Mouse (Mus musculus) left cerebral cortex, adult 8-10 months (tissue): ENCODE measurements around the gene Slc6a19. TPM values are rescaled to one million over a fixed set of nuclear protein-coding genes. Genes with fewer than 3 reads are reported as not detected.
"Not testable (repeated sequence)": the region's sequence is repeated elsewhere in the genome, so short reads cannot be mapped to it uniquely, and the experiment has no call there.

Source experiments
- DNase-seq, 2 experiments: peaks; one replicate each; pipeline ENCODE4 v3.0.0; 2022; ENCODE audit warnings: low spot score in 2 of 2
- total RNA-seq, 4 experiments: library from RNA; stranded (reverse); gene quantifications; 2 replicates each; pipeline ENCODE4 v1.2.4; 2022

The Slc6a19 gene
- total RNA-seq, 4 experiments from 2014 or later, result 0.17 to 0.18 TPM; not detected in 2

DNA sequence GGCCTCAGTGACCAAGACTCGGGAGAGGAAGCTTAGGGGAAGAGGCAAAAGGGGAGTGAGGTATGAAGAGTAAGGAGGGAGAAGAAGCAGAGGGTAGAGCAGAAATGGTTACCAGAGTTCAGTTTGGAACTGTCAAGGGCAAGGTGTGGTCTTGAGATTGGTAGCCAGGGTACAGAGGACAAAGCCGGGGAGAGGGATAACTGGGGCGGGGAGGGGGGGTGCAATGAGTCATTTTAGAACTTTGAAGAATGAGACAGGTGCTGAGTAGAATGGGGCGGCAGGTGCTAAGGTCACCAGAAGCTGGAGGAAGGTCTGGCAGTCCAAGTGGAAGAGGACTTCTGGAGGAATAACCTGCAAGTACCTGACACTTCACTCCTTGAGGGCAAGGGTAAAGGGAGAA is 8.5 kb upstream of the Slc6a19 start:
- DNase-seq, result no peak

DNA sequence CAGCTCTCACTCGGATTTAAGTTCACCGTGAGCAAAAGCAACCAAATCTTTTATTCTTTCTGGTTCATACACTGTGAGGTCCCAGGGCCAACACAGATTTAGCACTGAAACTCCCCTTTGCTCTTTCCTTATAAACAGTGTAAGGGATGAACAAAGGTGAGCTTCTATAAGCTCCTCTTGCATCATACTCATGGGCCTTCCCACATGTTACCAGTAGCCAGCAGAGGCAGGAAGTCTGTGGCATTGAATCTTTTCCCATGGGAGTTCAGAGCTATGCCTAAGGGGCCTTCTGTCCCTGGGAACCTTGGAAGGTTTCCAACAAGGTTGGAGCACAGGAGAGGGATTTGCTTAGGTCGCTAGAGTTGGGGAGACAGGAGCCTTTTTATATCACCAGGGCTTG is 7.6 kb upstream of the Slc6a19 start:
- DNase-seq, result no peak

- DNase-seq, result no peak
Observed at GRCm38 (mm10) chr13:73711803-73712202, 7.1 kb upstream of the Slc6a19 start.

DNA sequence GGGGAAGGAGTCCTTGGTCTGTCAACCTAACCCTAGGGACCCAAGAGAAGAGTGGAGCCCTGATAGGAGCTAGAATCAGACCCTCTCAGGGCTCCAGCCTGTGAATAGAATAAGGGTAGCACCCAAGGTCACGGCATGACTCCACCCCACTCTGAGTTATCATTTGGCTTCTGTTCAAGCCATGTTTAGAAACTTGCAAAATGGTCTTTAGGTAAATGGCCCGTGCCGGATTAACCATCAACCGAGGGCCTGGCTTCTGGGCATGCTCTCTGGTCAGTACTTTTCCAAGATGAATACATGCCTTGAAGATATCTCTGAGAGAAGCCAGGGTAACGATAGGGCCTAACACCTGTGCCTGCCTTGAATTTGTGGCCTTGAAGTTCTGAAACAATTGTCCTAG is 6.6 kb upstream of the Slc6a19 start:
- no peak for DNase-seq

DNA sequence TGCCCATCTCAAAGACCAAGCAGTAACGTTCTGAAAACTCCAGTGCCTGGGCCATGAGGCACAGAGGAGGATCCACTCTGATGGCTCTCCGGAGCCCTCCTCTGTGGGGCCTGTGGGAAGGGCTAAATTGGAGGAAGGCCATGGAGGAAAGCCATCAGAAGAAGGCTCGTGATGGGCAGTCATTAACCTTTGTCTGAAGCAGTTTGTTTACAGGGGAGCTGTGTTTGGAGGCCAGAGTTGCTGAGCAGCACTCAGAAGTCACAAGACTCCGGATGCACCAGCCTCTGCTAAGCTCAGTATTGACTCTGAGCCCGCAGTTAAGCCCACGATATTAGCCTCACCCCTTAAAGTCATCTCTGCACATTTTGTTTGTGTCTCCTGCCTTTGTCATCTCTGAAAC is 4.8 kb upstream of the Slc6a19 start:
- no peak for DNase-seq

DNA sequence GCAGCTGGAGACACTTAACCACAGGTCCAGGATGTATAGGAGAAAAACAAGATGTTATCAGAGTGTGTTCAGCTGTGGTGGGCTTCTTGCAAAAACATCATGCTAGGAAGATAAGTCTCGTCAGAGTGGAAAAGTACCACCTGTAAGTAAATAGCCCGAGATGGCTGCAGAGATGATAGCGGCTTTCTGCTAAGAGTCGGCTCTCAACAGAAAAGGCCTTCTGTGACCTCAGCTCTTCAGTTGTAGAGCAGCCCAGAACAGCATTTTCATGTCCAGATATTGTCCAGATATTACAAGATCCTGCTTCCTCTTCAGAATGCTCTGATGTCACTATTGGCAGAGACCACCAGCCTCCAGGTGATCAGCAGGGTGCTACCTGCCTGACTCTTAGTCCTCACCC is 1.2 kb downstream of the Slc6a19 start:
- not testable (repeated sequence) for DNase-seq

DNA sequence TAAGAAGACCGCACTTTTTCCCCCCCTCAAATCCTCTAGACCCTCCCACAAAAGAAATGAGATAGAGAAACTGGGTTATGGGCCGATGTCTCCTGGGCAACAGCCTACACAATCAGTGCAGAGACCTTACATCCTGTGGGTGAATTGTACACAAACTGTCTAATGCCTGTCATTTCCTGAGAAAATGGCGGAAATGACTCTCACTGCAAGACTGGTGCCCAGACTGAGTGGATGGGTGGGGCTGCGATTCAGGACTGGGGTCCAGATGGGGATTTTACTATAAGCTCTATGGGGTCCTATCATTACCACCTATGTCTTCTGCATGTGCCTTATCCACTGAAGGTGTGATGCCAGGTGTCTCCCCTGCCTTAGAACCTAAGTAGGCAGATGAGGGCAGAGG is 1.9 kb downstream of the Slc6a19 start:
- DNase-seq, result no peak

- no peak for DNase-seq
Observed at GRCm38 (mm10) chr13:73701161-73701883, 3.3 kb downstream of the Slc6a19 start.

- DNase-seq, result no peak
Observed at GRCm38 (mm10) chr13:73700554-73700953, 4.1 kb downstream of the Slc6a19 start.

GRCm38 (mm10) chr13:73699714-73700113 is 5.0 kb downstream of the Slc6a19 start:
- no peak for DNase-seq

DNA sequence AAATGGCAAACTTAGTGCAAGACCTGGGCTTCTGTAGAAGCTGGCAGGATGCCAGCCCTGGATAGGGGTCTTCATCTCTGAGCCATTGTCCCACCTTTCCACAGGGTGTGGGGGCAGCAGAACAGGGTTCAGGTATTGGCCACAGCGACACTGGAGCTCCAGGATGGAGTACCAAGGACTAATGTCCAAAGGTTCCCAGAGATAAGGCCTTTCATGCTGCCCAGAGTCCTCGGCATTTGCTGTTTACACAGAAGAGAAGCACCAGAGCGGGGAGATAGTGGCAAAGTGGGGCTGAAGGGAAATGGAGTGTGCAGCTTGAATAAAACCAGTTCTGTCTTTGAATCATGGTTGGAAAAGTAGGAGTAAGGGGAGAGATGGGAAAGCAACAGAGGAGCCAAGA is 8.1 kb downstream of the Slc6a19 start:
- no peak for DNase-seq

DNA sequence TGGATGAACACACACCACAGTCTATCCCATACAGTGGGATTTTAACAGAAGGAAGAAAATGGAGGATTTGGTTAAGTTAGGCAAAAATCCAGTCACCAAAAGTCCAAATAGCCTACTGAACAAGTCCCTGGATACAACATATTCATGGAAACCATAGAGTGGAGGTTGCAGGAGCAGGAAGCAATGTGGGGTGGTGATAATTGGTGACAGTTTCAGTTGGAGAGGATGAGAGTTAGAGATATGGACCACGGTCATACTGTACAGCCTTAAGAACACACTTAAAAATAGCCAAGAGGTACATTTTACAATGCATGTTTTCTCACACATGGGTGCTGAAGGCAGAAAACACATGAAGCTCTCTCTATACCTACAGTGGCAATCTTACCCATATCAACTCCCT is 9.7 kb downstream of the Slc6a19 start:
- DNase-seq, result no peak

DNA sequence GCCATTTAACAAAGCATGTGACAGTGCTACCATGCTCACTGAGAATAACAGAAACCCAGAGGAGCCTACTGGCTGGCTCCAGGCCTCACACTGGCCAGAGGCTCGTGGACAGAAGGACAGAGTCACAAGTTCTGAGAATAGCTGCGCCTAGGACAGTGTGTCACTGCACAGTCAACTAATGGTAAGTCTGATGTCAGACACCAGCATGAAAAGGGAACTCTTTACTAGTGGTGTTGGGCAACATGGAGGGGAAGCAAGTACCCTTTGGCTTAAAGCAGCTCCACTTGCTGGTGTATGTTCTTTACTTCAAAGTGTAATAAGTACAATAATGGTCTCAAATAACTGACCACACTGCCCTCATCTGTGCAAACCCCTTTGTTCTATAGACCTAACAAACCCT is 11.3 kb downstream of the Slc6a19 start:
- DNase-seq, result no peak

DNA sequence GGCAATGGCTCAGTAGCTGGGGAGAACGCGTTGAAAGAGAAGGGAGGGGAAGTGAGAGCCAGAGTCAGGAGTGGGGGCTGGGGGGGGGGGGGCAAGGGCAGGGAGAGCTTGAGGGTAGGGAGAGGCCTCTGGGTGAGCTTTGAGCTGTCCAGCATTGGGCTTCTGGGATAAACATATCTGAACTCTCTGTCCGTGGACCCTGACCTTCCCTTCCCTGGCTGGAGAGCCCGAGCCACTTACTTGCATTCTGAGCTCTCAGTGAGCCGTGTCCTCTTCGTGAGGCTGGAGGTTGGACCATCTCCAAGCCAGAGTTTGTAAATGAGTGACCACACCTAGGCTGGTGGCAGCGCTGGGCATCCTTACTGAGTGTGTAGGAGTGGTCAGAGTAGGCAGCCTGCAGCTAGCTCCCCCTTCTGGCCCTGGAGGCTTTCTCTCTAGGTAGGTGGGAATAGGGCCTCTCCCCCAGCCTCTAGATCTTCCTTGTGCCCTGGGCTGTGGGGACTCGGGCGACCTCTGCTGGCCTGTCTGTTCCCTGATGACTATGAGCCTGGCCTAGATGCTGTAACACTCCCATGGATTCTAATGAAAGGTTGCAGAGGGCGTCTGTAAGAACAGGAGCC is 12.3 kb downstream of the Slc6a19 start:
- DNase-seq, result peak; percentile 7 to 12

DNA sequence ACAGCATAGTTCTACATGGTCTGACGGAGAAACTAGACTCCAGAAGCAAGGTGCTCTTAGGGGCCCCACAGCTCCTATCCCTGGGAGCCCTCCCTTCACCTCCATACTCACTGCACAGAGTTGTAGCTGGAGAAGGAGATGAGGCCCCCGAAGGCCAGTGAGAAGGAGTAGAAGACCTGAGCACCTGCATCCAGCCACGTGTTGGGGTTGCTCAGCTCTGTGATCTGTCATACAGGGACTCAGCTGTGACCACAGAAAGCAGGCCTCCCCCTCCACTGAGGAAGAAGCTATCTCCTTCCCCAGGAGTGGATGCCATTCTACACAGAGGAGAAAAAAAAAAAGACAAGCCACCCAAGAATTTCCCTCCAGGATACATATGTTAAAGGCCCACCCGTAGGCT is 15.7 kb downstream of the Slc6a19 start:
- DNase-seq, result no peak

GRCm38 (mm10) chr13:73687601-73688000 is 17.1 kb downstream of the Slc6a19 start:
- no peak for DNase-seq

GRCm38 (mm10) chr13:73685502-73685901 is 19.2 kb downstream of the Slc6a19 start:
- no peak for DNase-seq

GRCm38 (mm10) chr13:73684412-73684811 is 20.3 kb downstream of the Slc6a19 start:
- DNase-seq, result no peak

DNA sequence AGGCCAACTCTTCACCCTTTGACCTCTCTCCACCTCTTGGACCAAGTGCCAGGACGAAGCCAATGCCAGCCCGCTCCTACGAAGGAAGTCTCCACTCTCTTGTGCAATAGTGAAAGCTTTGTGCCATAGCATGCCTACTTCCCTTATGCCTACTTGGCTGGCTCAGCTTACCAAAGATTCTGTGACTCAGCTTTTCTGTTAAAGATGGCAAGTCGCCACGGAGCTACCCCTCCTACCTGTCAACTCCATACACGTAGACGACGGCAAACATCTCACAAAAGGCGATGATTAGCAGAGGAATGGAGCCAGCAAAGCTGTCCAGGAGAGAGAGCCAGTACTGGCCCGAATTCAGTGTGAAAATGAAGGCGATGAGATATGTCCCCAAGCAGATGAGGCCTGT is 21.0 kb downstream of the Slc6a19 start:
- DNase-seq, result peak in 1 of 2 experiments; percentile 65

- DNase-seq, result no peak
Observed at GRCm38 (mm10) chr13:73682226-73682625, 22.4 kb downstream of the Slc6a19 start.

DNA sequence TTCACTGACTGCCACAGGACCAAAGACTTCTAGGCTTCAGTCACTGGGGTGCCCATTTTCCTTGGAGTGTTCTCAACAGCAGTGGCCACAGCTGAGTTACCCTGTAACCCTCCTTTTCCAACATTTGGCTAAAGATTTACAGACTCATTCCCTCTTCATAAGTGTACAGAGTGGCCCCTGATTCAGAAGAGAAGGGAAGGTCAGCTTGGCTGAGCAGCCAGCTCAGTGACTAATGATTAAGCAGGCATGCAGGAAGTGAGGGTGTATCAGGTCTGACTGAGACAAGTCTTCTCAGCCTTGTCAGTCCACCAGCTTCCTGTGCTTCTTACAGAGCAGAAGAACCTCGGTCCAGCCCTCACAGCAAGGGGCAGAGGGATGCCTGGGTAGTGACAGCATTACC is 24.3 kb downstream of the Slc6a19 start:
- DNase-seq, result no peak

GRCm38 (mm10) chr13:73679311-73679710 is 25.4 kb downstream of the Slc6a19 start:
- DNase-seq, result no peak

DNA sequence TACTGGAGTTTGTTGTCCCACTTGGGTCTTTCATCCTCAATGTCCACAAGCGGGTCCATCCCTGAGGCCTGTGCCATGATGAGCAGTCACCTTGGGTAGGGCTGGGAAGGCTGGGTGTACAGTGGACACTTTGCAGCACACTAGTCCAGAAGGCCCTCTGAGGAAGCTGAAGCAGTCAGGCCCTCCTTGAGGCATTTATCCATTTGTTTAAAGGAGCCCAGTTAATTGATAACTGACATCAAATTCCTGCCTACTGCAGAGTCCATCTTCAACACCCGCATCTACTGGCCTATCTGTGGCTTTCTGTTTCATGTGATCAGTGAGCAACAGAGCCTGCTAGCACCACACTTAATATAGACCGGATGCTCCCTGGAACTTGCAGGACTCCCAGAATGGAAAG is 26.8 kb downstream of the Slc6a19 start, which contains the start of gene Slc6a18:
Slc6a18 (minus strand) TSS at position 171 of the 400 bp plus-strand sequence.
- no peak for DNase-seq
